Mouse (Mus musculus) lung, adult 2 months (tissue): ENCODE measurements around the gene Gsg1. TPM values are rescaled to one million over a fixed set of nuclear protein-coding genes. Genes with fewer than 3 reads are reported as not detected.

Experiments used
- DNase-seq: peaks from one replicate; pipeline ENCODE4 v3.0.0; 2022
- H3K4me1 ChIP-seq: fragments of 200-500 bp; 2 replicates; pipeline ENCODE4 v1.6.1; 2011; ENCODE audit warnings: low read length; ENCODE audit not compliant: control insufficient read depth, insufficient read depth
- H3K4me3 ChIP-seq: fragments of 200-500 bp; replicated peaks from 2 replicates; pipeline ENCODE3; 2011; ENCODE audit warnings: low read depth, mild to moderate bottlenecking, control low read depth, low read length; ENCODE audit errors: extremely low read depth
- CTCF ChIP-seq: fragments of 200-500 bp; IDR thresholded peaks from 2 replicates; pipeline ENCODE4 v1.5.1; 2011; ENCODE audit warnings: mild to moderate bottlenecking, low read length, control low read depth; ENCODE audit not compliant: insufficient read depth
- POLR2A ChIP-seq: fragments of 200-500 bp; IDR thresholded peaks from 2 replicates; pipeline ENCODE4 v1.6.1; 2011; ENCODE audit warnings: low read depth, mild to moderate bottlenecking, control low read depth, low read length, borderline replicate concordance; ENCODE audit errors: extremely low read depth
- WGBS: fragments of 180-500 bp; shearing (Covaris S2); methylation state at CpG from one replicate; pipeline ENCODE4 v1.1.7; 2018; 5-methylcytosine and 5-hydroxymethylcytosine counted together
- polyA plus RNA-seq: library from polyadenylated mRNA; depleted of rRNA; stranded (reverse); fragments of >200 nt; gene quantifications from 2 replicates; pipeline ENCODE4 v1.2.3, GENCODE M21; 2012; rRNA removed

Gene Gsg1
- polyA plus RNA-seq, 1 experiment: 1.4 TPM

GRCm38 (mm10) chr6:135190122-135190521, 64.0 kb downstream of the Gsg1 start:
- DNase-seq: no peak
- TF ChIP-seq POLR2A (no peak), CTCF (no peak)
- Histone ChIP-seq H3K4me1 (no peaks in the 10 kb centered on the region), H3K4me3 (no peak overlapping the region)
- 81% methylated on average over 6 of the region's 6 CpGs for WGBS

- Histone ChIP-seq H3K4me3 (no peak overlapping the region), H3K4me1 (no peaks in the 10 kb centered on the region)
- no peak for DNase-seq
- TF ChIP-seq CTCF (no peak), POLR2A (no peak)
- WGBS: 42% methylated on average over 4 of the region's 4 CpGs
These were observed 65.5 kb downstream of the Gsg1 start for GRCm38 (mm10) chr6:135188629-135189028.

Other genes starting within 250 kb of the Gsg1 start
- 35.8 and 55.7 TPM in 2 replicates for gene Ddx47, start 242.7 kb downstream of the Gsg1 start, polyA plus RNA-seq
- 281 and 352 TPM in 2 replicates for gene Gprc5a, start 188.7 kb downstream of the Gsg1 start, polyA plus RNA-seq
- gene Gprc5d, start 136.1 kb downstream of the Gsg1 start, polyA plus RNA-seq: 0.17 TPM in 1 of 2 replicates, not detected in the other
- gene Fam234b, start 56.4 kb downstream of the Gsg1 start, polyA plus RNA-seq: 6.3 and 9.2 TPM in 2 replicates
- gene Hebp1, start 56.3 kb downstream of the Gsg1 start, polyA plus RNA-seq: 15.4 and 33.8 TPM in 2 replicates
- gene Pbp2, start 56.1 kb upstream of the Gsg1 start, polyA plus RNA-seq: 0.15 TPM in 1 of 2 replicates, not detected in the other
- gene Emp1, start 108.2 kb upstream of the Gsg1 start, polyA plus RNA-seq: 105 and 215 TPM in 2 replicates